Mouse (Mus musculus) bone marrow macrophage, adult 2 months (primary cell): ENCODE results near the gene Lrrc3b.

Source experiments
- CTCF ChIP-seq: IDR thresholded peaks from 2 replicates; pipeline ENCODE4 v1.5.1; 2012; ENCODE audit warnings: low read depth, mild to moderate bottlenecking, low read length, moderate library complexity
- POLR2A ChIP-seq: IDR thresholded peaks from 2 replicates; pipeline ENCODE4 v1.6.1; 2012; ENCODE audit warnings: mild to moderate bottlenecking, low read depth, low read length, borderline replicate concordance

GRCm38 (mm10) chr14:15377368-15377767 lies 61.4 kb downstream of the Lrrc3b start:
- TF ChIP-seq POLR2A, result no peak
- TF ChIP-seq CTCF, result no peak
